Mouse (Mus musculus): Measurements from ENCODE around the gene Serpina1e. TPM values are rescaled to one million over a fixed set of nuclear protein-coding genes. Genes with fewer than 3 reads are reported as not detected.

Serpina1e gene
- not detected for total RNA-seq (2021)
- long read RNA-seq, experiment 1, result 0 reads
- long read RNA-seq, experiment 2, result 0 reads

DNA sequence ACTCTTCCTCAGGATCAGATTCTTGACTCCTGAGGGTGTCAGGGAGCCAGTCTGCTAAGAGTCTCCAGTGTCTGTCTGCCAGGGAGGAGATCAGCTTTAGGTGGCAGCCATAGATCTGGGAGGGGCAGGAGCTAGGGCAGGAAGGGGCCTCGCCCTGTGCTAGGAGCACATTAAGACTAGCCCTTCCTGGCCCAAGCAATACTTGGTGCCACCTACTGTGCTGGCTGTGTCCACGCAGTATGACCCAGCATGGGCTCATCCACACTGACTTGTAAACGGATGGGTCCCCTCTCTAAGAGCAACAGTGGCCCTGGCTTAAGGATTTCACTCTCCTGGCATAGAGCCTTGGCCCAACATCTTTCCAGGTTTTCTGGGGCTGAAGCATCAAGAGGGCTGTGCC lies at the start of gene Serpina1e:
TSS of gene Serpina1e (minus strand) at position 178 of the 400 bp plus-strand sequence.
- DNase-seq (ENCODE audit: extremely low spot score in 1 of 2, low spot score in 2 of 2), result no peak
- intact Hi-C loops (cut with DNase I), result no loop called here
- Histone ChIP-seq H3K4me3 (no peak within 1 kb of the TSS), H3K27ac (no peak within 1 kb of the TSS)
- TF ChIP-seq CTCF (IDR thresholded peaks at IDR 0.05), result no peak

DNA sequence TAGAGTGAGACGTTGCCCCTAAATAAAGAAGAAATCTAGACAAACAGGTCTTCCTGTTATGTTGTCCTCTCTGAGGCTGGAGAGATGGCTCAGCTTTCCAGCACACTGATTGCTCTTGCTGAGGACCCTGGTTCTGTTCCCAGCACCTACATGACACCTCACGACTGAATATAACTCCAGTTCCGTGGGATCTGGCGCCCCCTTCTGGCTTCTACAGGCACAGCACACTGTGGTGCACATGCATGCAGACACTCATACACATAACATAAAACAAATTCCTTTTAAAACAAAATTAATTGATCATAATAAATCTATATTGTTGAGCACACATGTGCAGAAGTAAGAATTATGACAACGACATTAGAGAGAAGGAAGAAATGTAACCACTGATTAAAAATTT lies 45.9 kb upstream of the Serpina1e start:
- no peak overlapping the region for H3K4me3 ChIP-seq
- intact Hi-C loops (cut with DNase I), result no loop called here
- DNase-seq (ENCODE audit: extremely low spot score in 1 of 2, low spot score in 2 of 2), result no peak
- no peak; the same call in 1 of the 2 replicates for TF ChIP-seq CTCF (IDR thresholded peaks at IDR 0.05)
- no peak overlapping the region for H3K27ac ChIP-seq

DNA sequence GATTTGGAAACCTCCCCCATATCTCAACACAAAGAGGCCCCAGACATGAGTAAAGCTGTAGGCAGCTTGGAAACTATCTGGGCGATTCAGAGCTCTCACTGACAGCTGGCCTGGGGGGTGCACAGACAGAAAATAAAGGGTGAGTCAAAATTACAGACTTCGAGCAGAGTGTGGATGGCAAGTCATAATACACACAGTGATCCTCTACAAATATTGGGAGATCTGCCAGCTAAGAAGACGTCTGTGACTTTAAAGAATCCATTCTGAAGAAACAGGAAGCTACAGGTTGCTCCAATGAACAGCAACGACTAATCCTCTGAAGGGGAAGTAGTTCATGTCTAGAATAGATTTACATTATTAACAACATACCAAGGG lies 44.5 kb upstream of the Serpina1e start:
- Histone ChIP-seq H3K4me3 (no peak overlapping the region), H3K27ac (no peak overlapping the region)
- intact Hi-C loops (cut with DNase I), result no loop called here
- TF ChIP-seq CTCF (IDR thresholded peaks at IDR 0.05), result no peak
- DNase-seq (ENCODE audit: extremely low spot score in 1 of 2, low spot score in 2 of 2), result no peak

DNA sequence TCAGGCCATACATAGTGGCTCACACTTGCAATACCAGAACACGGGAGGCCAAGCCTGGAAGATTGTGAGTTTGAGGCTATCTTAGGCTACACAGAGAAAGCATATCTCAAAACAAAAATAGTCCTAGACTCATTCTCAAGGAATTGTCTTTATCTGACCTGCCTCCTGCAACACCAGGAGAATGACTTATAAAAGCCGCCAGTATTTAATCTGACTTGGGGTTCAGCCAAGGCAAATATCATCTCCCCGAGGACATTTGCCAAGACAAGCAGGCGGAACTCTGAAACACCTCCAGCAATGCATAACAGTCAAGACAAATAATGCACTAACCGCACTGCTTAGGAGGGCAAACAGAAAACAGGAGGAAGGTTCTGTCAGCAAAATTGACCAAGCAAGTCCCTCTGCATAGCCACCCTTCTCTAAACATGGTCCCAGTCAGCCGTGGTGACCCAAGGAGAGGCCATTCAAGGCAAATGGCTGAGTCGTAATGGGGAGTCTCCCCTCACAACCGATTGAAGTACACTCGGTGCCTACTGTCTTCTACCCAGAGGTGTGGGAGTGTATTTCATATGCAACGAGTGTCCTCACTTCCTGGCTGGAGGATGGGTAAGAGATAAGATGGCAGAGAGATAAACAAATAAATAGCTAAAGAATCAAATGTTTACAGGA lies 43.9 kb upstream of the Serpina1e start:
- no peak overlapping the region for H3K4me3 ChIP-seq
- TF ChIP-seq CTCF (IDR thresholded peaks at IDR 0.05), result no peak
- DNase-seq (ENCODE audit: extremely low spot score in 1 of 2, low spot score in 2 of 2), result no peak
- H3K27ac ChIP-seq, result no peak overlapping the region
- intact Hi-C loops (cut with DNase I), result no loop called here

DNA sequence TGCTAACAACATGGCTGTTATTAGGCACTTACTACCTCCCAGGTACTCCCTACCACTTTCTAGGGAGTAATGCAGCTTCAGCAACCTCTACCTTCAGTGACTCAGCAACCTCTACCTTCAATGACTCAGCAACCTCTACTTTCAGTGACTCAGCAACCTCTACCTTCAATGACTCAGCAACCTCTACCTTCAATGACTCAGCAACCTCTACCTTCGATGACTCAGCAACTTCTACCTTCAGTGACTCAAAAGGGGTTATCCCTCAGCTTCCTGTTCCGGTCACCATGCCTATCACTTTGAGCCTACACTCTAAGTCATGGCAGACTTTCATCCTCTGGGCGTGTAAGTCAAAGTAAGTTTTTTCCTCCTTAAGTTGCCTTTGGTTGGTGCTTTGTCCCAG lies 41.8 kb upstream of the Serpina1e start:
- Histone ChIP-seq H3K27ac (no peak overlapping the region), H3K4me3 (no peak overlapping the region)
- DNase-seq (ENCODE audit: extremely low spot score in 1 of 2, low spot score in 2 of 2), result no peak
- intact Hi-C loops (cut with DNase I), result no loop called here
- no peak for TF ChIP-seq CTCF (IDR thresholded peaks at IDR 0.05)

DNA sequence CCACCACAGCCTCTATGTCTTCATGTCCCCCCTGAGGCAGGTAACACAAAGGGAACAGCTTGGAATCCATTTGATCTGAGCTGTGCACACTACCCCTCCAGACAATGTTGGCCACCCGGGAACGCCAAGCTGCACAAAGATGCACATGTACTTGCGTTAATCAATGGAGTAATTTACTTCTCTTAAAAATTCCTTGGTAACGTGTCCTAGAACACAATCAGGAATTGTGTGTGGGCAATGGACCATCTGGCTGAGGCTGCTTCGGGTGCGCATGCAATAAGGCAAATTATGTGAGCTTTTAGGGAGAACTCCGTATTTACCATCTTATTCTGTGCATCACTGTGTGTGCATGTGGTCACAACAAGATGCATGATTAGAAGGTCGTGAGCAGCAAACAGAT lies 40.8 kb upstream of the Serpina1e start:
- DNase-seq (ENCODE audit: extremely low spot score in 1 of 2, low spot score in 2 of 2), result no peak
- intact Hi-C loops (cut with DNase I), result no loop called here
- no peak overlapping the region for H3K27ac ChIP-seq
- TF ChIP-seq CTCF (IDR thresholded peaks at IDR 0.05), result no peak
- no peak overlapping the region for H3K4me3 ChIP-seq

DNA sequence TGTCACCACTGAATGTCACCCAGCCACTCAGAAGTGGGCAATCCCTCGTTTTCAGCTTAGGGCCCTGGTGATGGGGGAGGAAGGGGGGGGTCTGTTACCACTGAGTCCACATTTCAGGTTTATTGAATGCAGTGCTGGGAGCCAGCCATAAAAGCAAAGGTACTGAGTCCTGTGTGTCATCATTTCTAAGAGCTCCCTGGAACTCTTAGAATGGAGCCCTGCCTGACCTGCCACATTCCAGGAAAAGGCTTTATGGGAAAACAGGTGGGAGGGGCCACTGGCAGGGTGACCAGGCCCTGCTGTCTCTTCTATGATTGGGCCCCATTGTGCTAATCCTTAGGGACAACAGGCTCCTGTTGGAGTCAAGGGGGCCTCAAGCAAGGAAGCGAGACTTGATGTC lies 37.7 kb upstream of the Serpina1e start:
- no peak for DNase-seq (ENCODE audit: extremely low spot score in 1 of 2, low spot score in 2 of 2)
- no peak for TF ChIP-seq CTCF (IDR thresholded peaks at IDR 0.05)
- intact Hi-C loops (cut with DNase I), result no loop called here
- Histone ChIP-seq H3K27ac (no peak overlapping the region), H3K4me3 (no peak overlapping the region)

DNA sequence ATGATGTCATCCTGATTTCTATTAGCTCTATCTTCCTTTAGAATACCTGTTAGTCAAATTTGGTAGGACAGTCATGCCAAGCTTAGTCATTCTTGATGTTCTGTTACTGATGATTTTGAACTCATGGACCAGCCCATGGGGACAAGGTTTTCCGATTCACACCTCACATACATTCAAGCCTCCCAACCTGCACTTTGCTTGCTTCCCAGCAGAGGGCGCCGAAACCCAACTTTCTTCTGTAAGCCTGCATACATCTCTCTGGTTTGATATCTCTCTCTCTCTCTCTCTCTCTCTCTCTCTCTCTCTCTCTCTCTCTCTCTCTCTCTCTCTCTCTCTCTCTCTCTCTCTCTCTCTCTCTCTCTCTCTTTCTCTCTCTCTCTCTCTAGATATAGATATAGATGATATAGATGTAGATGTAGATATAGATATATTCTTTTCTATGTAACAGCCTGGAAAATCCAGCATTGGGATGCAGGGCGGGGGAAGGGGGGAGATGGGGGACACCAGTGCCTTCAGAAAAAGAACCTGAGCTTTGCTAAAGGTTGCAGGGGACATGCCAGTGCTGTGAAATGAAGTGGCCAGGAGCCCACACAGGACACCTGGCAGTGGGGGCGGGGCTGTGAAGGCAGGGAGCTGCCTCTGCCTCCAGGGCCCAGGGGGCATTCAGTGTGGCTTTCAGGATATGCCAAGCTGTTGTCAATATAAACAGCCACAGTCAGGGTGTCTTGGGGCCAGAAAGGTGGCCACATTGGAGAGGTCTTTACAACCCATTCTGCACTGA lies 36.7 kb upstream of the Serpina1e start:
- H3K4me3 ChIP-seq, result no peak overlapping the region
- intact Hi-C loops (cut with DNase I), result loop anchor here (1.0 to 2.0 kb wide), 2 partner anchors 74 to 423 kb away; no protein-coding TSS in a partner anchor
- peak; percentile 83 to 86 for DNase-seq (ENCODE audit: extremely low spot score in 1 of 2, low spot score in 2 of 2)
- H3K27ac ChIP-seq, result no peak overlapping the region
- TF ChIP-seq CTCF (IDR thresholded peaks at IDR 0.05), result peak; percentile 74

DNA sequence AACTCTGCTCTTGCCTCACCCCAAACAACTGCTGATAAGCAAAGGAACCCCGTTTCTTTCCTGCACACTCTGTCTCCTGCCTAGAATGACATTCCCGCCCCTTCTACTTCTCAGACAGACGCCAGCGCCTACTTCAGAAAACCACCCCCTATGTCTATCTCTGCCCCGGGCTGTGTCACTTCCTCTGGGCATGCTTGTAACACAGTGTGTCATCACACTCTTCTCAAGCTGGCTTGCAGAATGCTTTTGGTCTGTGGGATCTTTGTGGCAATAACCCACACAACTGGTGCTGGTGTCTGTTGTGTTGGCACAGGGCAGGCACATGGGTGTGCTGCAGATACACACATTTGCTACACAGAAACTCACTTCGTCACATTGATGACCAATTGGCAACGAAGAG lies 34.2 kb upstream of the Serpina1e start:
- intact Hi-C loops (cut with DNase I), result no loop called here

DNA sequence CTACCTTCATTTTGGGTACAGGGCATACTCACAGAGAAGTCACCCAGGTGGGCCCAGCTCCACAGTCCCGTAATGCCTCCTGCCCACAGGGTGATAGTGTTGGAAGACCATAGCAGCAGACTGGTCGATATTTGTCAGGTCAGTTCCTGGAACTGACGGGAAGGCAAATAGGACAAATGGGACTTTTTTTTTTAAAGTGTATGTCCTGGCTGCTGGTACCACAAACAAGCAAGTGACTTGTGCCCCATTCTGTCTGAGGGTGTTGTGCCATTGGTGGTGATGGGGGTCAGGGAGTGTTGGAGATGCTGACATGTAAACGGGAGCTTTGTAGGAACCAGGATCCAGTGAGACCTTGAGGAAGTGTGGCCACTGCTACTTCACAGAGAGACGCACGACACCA lies 31.1 kb upstream of the Serpina1e start, which contains the start of gene Serpina11:
TSS of gene Serpina11 (minus strand) at position 101 of the 400 bp plus-strand sequence.
- intact Hi-C loops (cut with DNase I), result no loop called here

More for the DNA sequence above, 34.2 kb upstream of the Serpina1e start:
- Histone ChIP-seq H3K27ac (no peak overlapping the region), H3K4me3 (no peak overlapping the region)
- DNase-seq (ENCODE audit: extremely low spot score in 1 of 2, low spot score in 2 of 2), result no peak
- no peak for TF ChIP-seq CTCF (IDR thresholded peaks at IDR 0.05)

DNA sequence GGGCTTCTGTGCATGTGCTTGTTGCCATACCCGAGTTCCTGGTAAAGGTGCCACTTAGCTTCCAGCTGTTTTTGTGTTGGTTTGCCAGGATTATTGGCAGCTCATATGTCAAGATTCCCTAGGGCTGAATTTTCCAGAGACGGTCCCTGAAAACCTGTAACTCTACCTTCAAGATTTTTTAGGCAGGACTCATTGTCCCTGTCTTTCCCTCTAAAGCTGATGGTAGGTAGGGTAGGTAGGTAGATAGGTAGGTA lies 30.7 kb upstream of the Serpina1e start:
- intact Hi-C loops (cut with DNase I), result no loop called here
- no peak for DNase-seq (ENCODE audit: extremely low spot score in 1 of 2, low spot score in 2 of 2)
- H3K4me3 ChIP-seq, result no peak overlapping the region

More for the DNA sequence above, 31.1 kb upstream of the Serpina1e start, which contains the start of gene Serpina11:
- Histone ChIP-seq H3K4me3 (no peak within 1 kb of the TSS), H3K27ac (no peak within 1 kb of the TSS)
- no peak for TF ChIP-seq CTCF (IDR thresholded peaks at IDR 0.05)
- no peak for DNase-seq (ENCODE audit: extremely low spot score in 1 of 2, low spot score in 2 of 2)

DNA sequence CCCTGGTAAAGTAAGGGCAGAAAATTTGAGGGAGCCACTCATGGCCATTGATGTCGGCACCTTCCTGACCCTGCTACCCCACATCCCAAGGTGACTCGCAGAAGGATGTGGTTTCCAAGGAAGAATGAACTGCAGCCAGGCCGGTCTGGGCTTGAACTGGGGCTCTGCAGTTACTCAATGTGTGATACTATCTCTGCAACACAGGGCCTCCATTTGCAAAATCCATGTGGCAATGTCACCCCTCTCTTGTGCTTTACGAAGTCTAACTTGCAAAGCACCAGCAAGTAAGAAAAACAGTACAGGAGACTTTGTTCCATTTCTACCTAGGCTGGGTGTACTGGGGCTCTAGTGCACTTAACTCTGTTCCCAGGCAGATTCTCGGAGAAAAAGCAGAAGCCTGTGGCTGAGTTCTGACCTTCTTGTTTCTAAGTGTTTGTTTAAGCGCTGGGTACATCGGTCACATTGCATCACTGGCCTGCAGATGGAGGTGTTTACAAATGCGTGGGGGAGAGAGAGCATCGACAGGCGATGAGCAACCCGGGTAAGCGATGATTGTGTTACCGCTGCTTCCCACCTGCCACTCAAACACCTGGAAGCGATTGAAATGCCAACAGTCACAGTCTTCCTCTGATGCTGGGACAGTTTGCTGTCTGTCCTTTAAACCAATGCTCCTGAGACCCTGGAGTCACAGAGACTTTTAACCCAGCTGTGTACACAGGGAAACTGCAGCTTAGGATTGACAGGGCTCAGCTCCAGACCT lies 30.2 kb upstream of the Serpina1e start:
- Histone ChIP-seq H3K27ac (no peak overlapping the region), H3K4me3 (no peak overlapping the region)
- intact Hi-C loops (cut with DNase I), result no loop called here
- DNase-seq (ENCODE audit: extremely low spot score in 1 of 2, low spot score in 2 of 2), result no peak
- TF ChIP-seq CTCF (IDR thresholded peaks at IDR 0.05), result no peak

More for the DNA sequence above, 30.7 kb upstream of the Serpina1e start:
- no peak overlapping the region for H3K27ac ChIP-seq
- no peak for TF ChIP-seq CTCF (IDR thresholded peaks at IDR 0.05)
